Mouse (Mus musculus) brain, embryonic 18.5 days (tissue): ENCODE data around the gene Cmtm6.

ENCODE experiments used
- DNase-seq: peaks from one replicate; pipeline ENCODE4 v3.0.0-alpha.2; 2012; ENCODE audit warnings: low read depth, low spot score

Cmtm6 gene

GRCm38 (mm10) chr9:114798845-114799244, 67.9 kb downstream of the Cmtm6 start:
- no peak for DNase-seq
